Mouse (Mus musculus) skeletal muscle tissue, adult 2 months (tissue): ENCODE results near the gene Smchd1.

ENCODE experiments used
- DNase-seq: peaks from one replicate; pipeline ENCODE4 v3.0.0-alpha.2; 2012; ENCODE audit warnings: low read depth, low spot score

Gene Smchd1

GRCm38 (mm10) chr17:71310486-71311339 lies 164.4 kb downstream of the Smchd1 start:
- no peak for DNase-seq

- DNase-seq = no peak
These were observed 165.2 kb downstream of the Smchd1 start for GRCm38 (mm10) chr17:71309711-71310485.

GRCm38 (mm10) chr17:71309141-71309540 lies 166.0 kb downstream of the Smchd1 start:
- no peak for DNase-seq

GRCm38 (mm10) chr17:71308296-71308695 lies 166.8 kb downstream of the Smchd1 start:
- no peak for DNase-seq

GRCm38 (mm10) chr17:71307251-71307790 lies 167.8 kb downstream of the Smchd1 start:
- DNase-seq = no peak

- no peak for DNase-seq
These were observed 168.4 kb downstream of the Smchd1 start for GRCm38 (mm10) chr17:71306716-71307115.

- no peak for DNase-seq
These were observed 169.1 kb downstream of the Smchd1 start for GRCm38 (mm10) chr17:71306091-71306490.

GRCm38 (mm10) chr17:71303444-71303843 lies 171.7 kb downstream of the Smchd1 start:
- DNase-seq = peak; percentile 69

GRCm38 (mm10) chr17:71301413-71301812 lies 173.7 kb downstream of the Smchd1 start:
- DNase-seq = no peak

GRCm38 (mm10) chr17:71300338-71300737 lies 174.8 kb downstream of the Smchd1 start:
- DNase-seq = peak; percentile 77

GRCm38 (mm10) chr17:71299879-71300278 lies 175.3 kb downstream of the Smchd1 start:
- peak; percentile 65 for DNase-seq

- no peak for DNase-seq
These were observed 180.6 kb downstream of the Smchd1 start for GRCm38 (mm10) chr17:71294570-71294969.
